Mouse (Mus musculus) liver, postnatal 0 days (tissue): ENCODE measurements at regions not wholly inside any gene's neighbourhood (a gene's known extent, or its start where the extent isn't known, plus 50 kb on each side); places are given as distances from the start of the nearest gene placed in this dataset.

Source experiments
- CTCF ChIP-seq: sonication (generic); IDR thresholded peaks from 2 replicates; pipeline ENCODE4 v1.5.1; 2016; ENCODE audit warnings: antibody characterized with exemption, low read depth
- EP300 ChIP-seq: IDR thresholded peaks from 2 replicates; pipeline ENCODE4 v1.6.1; 2016; ENCODE audit warnings: antibody characterized with exemption, low read depth, mild to moderate bottlenecking

DNA sequence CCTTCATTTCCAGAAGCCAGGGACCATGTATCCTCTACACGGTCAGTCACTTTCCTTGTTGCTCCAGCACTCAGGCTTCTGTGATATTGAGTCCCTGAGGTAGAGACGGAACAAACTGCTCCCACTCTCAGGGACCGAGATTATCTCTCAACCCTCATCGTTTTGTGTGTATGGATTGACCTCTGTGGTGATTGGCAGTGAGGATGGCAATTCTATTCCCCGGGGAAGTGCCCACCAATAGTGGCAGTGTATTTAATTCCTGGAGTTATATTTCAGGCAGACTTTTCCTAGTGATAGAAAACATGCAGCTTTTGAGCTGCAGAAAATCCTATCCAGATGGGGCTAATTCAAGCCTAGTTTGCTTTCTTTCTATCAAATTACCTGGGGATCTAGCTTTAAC lies 157.8 kb upstream of the Krr1 start:
- no peak for TF ChIP-seq CTCF
- TF ChIP-seq EP300 = no peak
